Mouse (Mus musculus) MEL (cell line): ENCODE data around the gene Smarca2.
A peak's percentile ranks its signal among the peaks of the same experiment; 100 is the strongest.

Experiments used
- CHD2 ChIP-seq: IDR thresholded peaks from 2 replicates; pipeline ENCODE4 v1.6.1; 2011; ENCODE audit warnings: low read length, improper control_type of control experiment
- CTCF ChIP-seq, 3 experiments: IDR thresholded peaks in 2 of 3; conservative IDR thresholded peaks in 1 of 3; 2 replicates each; pipeline ENCODE4 v1.5.1; 2011 to 2012; ENCODE audit warnings: low read length in 3 of 3, low read depth in 2 of 3, mild to moderate bottlenecking in 2 of 3, improper control_type of control experiment in 1 of 3, inconsistent platforms in 1 of 3, mixed read lengths in 1 of 3, moderate library complexity in 1 of 3; ENCODE audit not compliant: control insufficient read depth in 1 of 3, insufficient read depth in 1 of 3, poor library complexity in 1 of 3, severe bottlenecking in 1 of 3
- EP300 ChIP-seq, 2 experiments: IDR thresholded peaks; 2 replicates each; pipeline ENCODE4 v1.6.1; 2011; ENCODE audit warnings: improper control_type of control experiment in 2 of 2, low read length in 2 of 2, low read depth in 1 of 2, mild to moderate bottlenecking in 1 of 2
- HCFC1 ChIP-seq: IDR thresholded peaks from 2 replicates; pipeline ENCODE4 v1.6.1; 2012; ENCODE audit warnings: low read depth, mild to moderate bottlenecking, inconsistent platforms, low read length, improper control_type of control experiment, moderate library complexity
- MAX ChIP-seq: IDR thresholded peaks from 2 replicates; pipeline ENCODE4 v1.6.1; 2011; ENCODE audit warnings: low read length, improper control_type of control experiment
- MXI1 ChIP-seq: IDR thresholded peaks from 2 replicates; pipeline ENCODE4 v1.6.1; 2011; ENCODE audit warnings: mild to moderate bottlenecking, low read depth, low read length, improper control_type of control experiment
- NRF1 ChIP-seq: IDR thresholded peaks from 2 replicates; pipeline ENCODE4 v1.6.1; 2014; ENCODE audit warnings: low read depth, mild to moderate bottlenecking, inconsistent platforms, low read length, improper control_type of control experiment, moderate library complexity; ENCODE audit not compliant: poor library complexity, insufficient read depth, severe bottlenecking
- POLR2A ChIP-seq, 2 experiments: IDR thresholded peaks; 2 replicates each; pipeline ENCODE4 v1.6.1; 2011 to 2012; ENCODE audit warnings: low read length in 2 of 2, mild to moderate bottlenecking in 2 of 2, control low read depth in 1 of 2, improper control_type of control experiment in 1 of 2, low read depth in 1 of 2, moderate library complexity in 1 of 2; ENCODE audit not compliant: control insufficient read depth in 1 of 2, insufficient read depth in 1 of 2, poor library complexity in 1 of 2
- POLR2AphosphoS2 ChIP-seq: IDR thresholded peaks from 2 replicates; pipeline ENCODE4 v1.6.1; 2011; ENCODE audit warnings: low read length, improper control_type of control experiment
- SIN3A ChIP-seq: IDR thresholded peaks from 2 replicates; pipeline ENCODE4 v1.6.1; 2012; ENCODE audit warnings: low read length, improper control_type of control experiment, inconsistent platforms
- SMC3 ChIP-seq: IDR thresholded peaks from 2 replicates; pipeline ENCODE4 v1.6.1; 2011; ENCODE audit warnings: low read depth, low read length, improper control_type of control experiment
- UBTF ChIP-seq: IDR thresholded peaks from 2 replicates; pipeline ENCODE4 v1.6.1; 2012; ENCODE audit warnings: low read depth, mild to moderate bottlenecking, inconsistent platforms, low read length, improper control_type of control experiment, moderate library complexity, borderline replicate concordance; ENCODE audit not compliant: insufficient read depth
- ZC3H11A ChIP-seq: IDR thresholded peaks from 2 replicates; pipeline ENCODE4 v1.6.1; 2012; ENCODE audit warnings: low read depth, mild to moderate bottlenecking, inconsistent platforms, low read length, improper control_type of control experiment
- ZKSCAN1 ChIP-seq: IDR thresholded peaks from 2 replicates; pipeline ENCODE4 v1.6.1; 2012; ENCODE audit warnings: low read depth, mild to moderate bottlenecking, inconsistent platforms, low read length, improper control_type of control experiment, moderate library complexity

- TF ChIP-seq POLR2A (IDR thresholded peaks at IDR 0.05; ENCODE audit: control insufficient read depth in 1 of 2, insufficient read depth in 1 of 2, low read depth in 1 of 2, low read length in 2 of 2, poor library complexity in 1 of 2), result no peak
- peak; percentile 5 to 56 (median 25); a peak in 3 of 6 replicates for TF ChIP-seq CTCF (IDR thresholded peaks at IDR 0.05 in 2 of 3, conservative IDR thresholded peaks at IDR 0.05 in 1 of 3; ENCODE audit: control insufficient read depth in 1 of 3, insufficient read depth in 1 of 3, low read depth in 2 of 3, low read length in 3 of 3, poor library complexity in 1 of 3, severe bottlenecking in 1 of 3)
- TF ChIP-seq MAX, result no peak
- TF ChIP-seq ZC3H11A, result no peak
- TF ChIP-seq EP300 (IDR thresholded peaks at IDR 0.05; ENCODE audit: low read depth in 1 of 2, low read length in 2 of 2), result no peak
- TF ChIP-seq POLR2AphosphoS2, result no peak
- peak; percentile 64 for TF ChIP-seq SMC3
- TF ChIP-seq UBTF, result no peak
- no peak for TF ChIP-seq CHD2
- no peak for TF ChIP-seq NRF1
- no peak for TF ChIP-seq SIN3A
- no peak for TF ChIP-seq MXI1
- TF ChIP-seq HCFC1, result no peak
- no peak for TF ChIP-seq ZKSCAN1
Observed at GRCm38 (mm10) chr19:26718221-26718620, 113.4 kb downstream of the Smarca2 start.
